Mouse (Mus musculus) myocyte (in vitro differentiated cells): ENCODE results near the gene Ydjc. TPM values are rescaled to one million over a fixed set of nuclear protein-coding genes. Genes with fewer than 3 reads are reported as not detected.

Source experiments
- H3K27me3 ChIP-seq: one replicate; pipeline ENCODE4 v1.6.1; 2011; ENCODE audit not compliant: control insufficient read depth, insufficient read depth, insufficient read length
- H3K36me3 ChIP-seq: one replicate; pipeline ENCODE4 v1.6.1; 2011; ENCODE audit not compliant: control insufficient read depth, insufficient read depth
- H3K4me2 ChIP-seq: one replicate; pipeline ENCODE4 v1.6.1; 2011; ENCODE audit warnings: low read depth, control low read depth
- H3K4me3 ChIP-seq: one replicate; pipeline ENCODE4 v1.5.1; 2011; ENCODE audit warnings: mild to moderate bottlenecking, control low read depth, moderate library complexity
- H3K79me2 ChIP-seq: one replicate; pipeline ENCODE4 v1.6.1; 2011; ENCODE audit not compliant: control insufficient read depth, insufficient read depth
- H3ac ChIP-seq: one replicate; pipeline ENCODE4 v1.6.1; 2011; ENCODE audit not compliant: control insufficient read depth, insufficient read length
- CEBPB ChIP-seq: IDR thresholded peaks from 2 replicates; pipeline ENCODE4 v1.6.1; 2011; ENCODE audit warnings: mild to moderate bottlenecking, moderate library complexity; ENCODE audit not compliant: poor library complexity, insufficient read depth, severe bottlenecking
- E2F4 ChIP-seq: IDR thresholded peaks from one replicate; pipeline ENCODE4 v1.6.1; 2011; ENCODE audit warnings: mild to moderate bottlenecking, control low read depth, moderate library complexity; ENCODE audit not compliant: insufficient read depth
- MAX ChIP-seq: IDR thresholded peaks from one replicate; pipeline ENCODE4 v1.6.1; 2011; ENCODE audit warnings: low read depth, mild to moderate bottlenecking, control low read depth
- MYOD1 ChIP-seq, 3 experiments: IDR thresholded peaks; one replicate each; pipeline ENCODE4 v1.6.1; 2011; ENCODE audit warnings: control low read depth in 2 of 3, low read depth in 2 of 3, mild to moderate bottlenecking in 2 of 3, moderate library complexity in 1 of 3; ENCODE audit not compliant: insufficient read length in 2 of 3, control insufficient read depth in 1 of 3
- MYOG ChIP-seq, 3 experiments: IDR thresholded peaks; one replicate each; pipeline ENCODE4 v1.6.1; 2011; ENCODE audit warnings: control low read depth in 2 of 3, low read depth in 2 of 3, mild to moderate bottlenecking in 2 of 3; ENCODE audit not compliant: insufficient read length in 2 of 3, control insufficient read depth in 1 of 3, insufficient read depth in 1 of 3
- POLR2A ChIP-seq: IDR thresholded peaks from one replicate; pipeline ENCODE4 v1.6.1; 2011; ENCODE audit warnings: low read depth, mild to moderate bottlenecking, control low read depth, moderate library complexity; ENCODE audit not compliant: insufficient read length
- POLR2AphosphoS2 ChIP-seq: IDR thresholded peaks from one replicate; pipeline ENCODE4 v1.6.1; 2011; ENCODE audit warnings: low read depth, control low read depth; ENCODE audit not compliant: insufficient read length
- REST ChIP-seq: IDR thresholded peaks from one replicate; pipeline ENCODE4 v1.6.1; 2011; ENCODE audit warnings: mild to moderate bottlenecking, control low read depth, moderate library complexity; ENCODE audit not compliant: insufficient read depth, insufficient read length
- SRF ChIP-seq: IDR thresholded peaks from one replicate; pipeline ENCODE4 v1.6.1; 2011; ENCODE audit warnings: low read depth; ENCODE audit not compliant: control insufficient read depth, insufficient read length
- TCF12 ChIP-seq: IDR thresholded peaks from one replicate; pipeline ENCODE4 v1.6.1; 2011; ENCODE audit warnings: mild to moderate bottlenecking, control low read depth; ENCODE audit not compliant: poor library complexity, insufficient read depth, severe bottlenecking
- TCF3 ChIP-seq: IDR thresholded peaks from one replicate; pipeline ENCODE4 v1.6.1; 2011; ENCODE audit warnings: low read depth, control low read depth; ENCODE audit not compliant: insufficient read length
- USF1 ChIP-seq: IDR thresholded peaks from one replicate; pipeline ENCODE4 v1.6.1; 2011; ENCODE audit warnings: low read depth, mild to moderate bottlenecking, control low read depth, moderate library complexity
- polyA plus RNA-seq: library from polyadenylated mRNA; unstranded; fragments of >200 nt; fragmentation: generic; extraction: Trizol; gene quantifications from one replicate; pipeline ENCODE4 v1.2.1, GENCODE M21; 2012; ENCODE audit warnings: missing spikeins

The Ydjc gene
- polyA plus RNA-seq, 1 experiment = 8.2 TPM

- Histone ChIP-seq H3K36me3 (peaks cover 28% of the 10 kb centered on the region), H3K27me3 (no peaks in the 10 kb centered on the region)
These were observed 31.3 kb downstream of the Ydjc start for GRCm38 (mm10) chr16:17175765-17176164.

GRCm38 (mm10) chr16:17177623-17178170 is 33.3 kb downstream of the Ydjc start:
- H3K36me3 ChIP-seq = peaks cover 28% of the 10 kb centered on the region
- no peaks in the 10 kb centered on the region for H3K27me3 ChIP-seq
- no peak overlapping the region for H3ac ChIP-seq
- no peak for TF ChIP-seq MYOG (IDR thresholded peaks at IDR 0.05; ENCODE audit: control insufficient read depth in 1 of 3, insufficient read depth in 1 of 3, insufficient read length in 2 of 3, low read depth in 2 of 3)
- TF ChIP-seq POLR2AphosphoS2 = no peak
- no peak for TF ChIP-seq MYOD1 (IDR thresholded peaks at IDR 0.05; ENCODE audit: control insufficient read depth in 1 of 3, insufficient read length in 2 of 3, low read depth in 2 of 3)
- no peak for TF ChIP-seq POLR2A
- TF ChIP-seq SRF = no peak
- no peak for TF ChIP-seq E2F4
- TF ChIP-seq CEBPB = no peak
- no peak for TF ChIP-seq REST
- TF ChIP-seq MAX = no peak
- no peak for TF ChIP-seq TCF3
- TF ChIP-seq USF1 = no peak
- TF ChIP-seq TCF12 = no peak
- H3K4me2 ChIP-seq = no peak overlapping the region
- no peak overlapping the region for H3K4me3 ChIP-seq
- peaks cover 93% of the 10 kb centered on the region for H3K79me2 ChIP-seq

More at GRCm38 (mm10) chr16:17175765-17176164, 31.3 kb downstream of the Ydjc start:
- H3K4me3 ChIP-seq = no peak overlapping the region
- H3ac ChIP-seq = no peak overlapping the region
- no peak overlapping the region for H3K4me2 ChIP-seq
- peaks cover 89% of the 10 kb centered on the region for H3K79me2 ChIP-seq
- no peak for TF ChIP-seq POLR2AphosphoS2

DNA sequence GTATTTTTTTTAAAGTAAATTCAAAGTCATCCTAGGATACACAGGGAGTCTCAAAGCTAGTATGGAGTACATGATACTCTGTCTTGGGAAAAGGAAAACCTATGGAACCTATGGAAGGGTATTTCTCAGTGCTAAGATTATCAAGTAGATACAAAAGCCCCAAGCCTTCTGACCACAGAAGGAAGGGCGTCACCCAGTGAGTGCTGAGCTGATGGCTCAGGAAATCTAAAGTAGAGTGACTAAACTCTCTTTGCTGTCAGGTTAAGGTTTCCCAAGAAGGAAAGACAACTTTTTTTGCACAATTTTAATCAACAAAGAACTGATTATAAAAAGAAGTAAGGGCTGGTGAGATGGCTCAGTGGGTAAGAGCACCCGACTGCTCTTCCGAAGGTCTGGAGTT is 35.3 kb downstream of the Ydjc start:
- TF ChIP-seq SRF (no peak), TCF3 (no peak), MAX (no peak), MYOD1 (IDR thresholded peaks at IDR 0.05; ENCODE audit: control insufficient read depth in 1 of 3, insufficient read length in 2 of 3, low read depth in 2 of 3) (no peak), MYOG (IDR thresholded peaks at IDR 0.05; ENCODE audit: control insufficient read depth in 1 of 3, insufficient read depth in 1 of 3, insufficient read length in 2 of 3, low read depth in 2 of 3) (no peak), POLR2A (no peak), E2F4 (no peak), POLR2AphosphoS2 (no peak), TCF12 (no peak), REST (no peak), CEBPB (no peak), USF1 (no peak)
- Histone ChIP-seq H3K79me2 (peaks cover 91% of the 10 kb centered on the region), H3ac (no peak overlapping the region), H3K4me3 (no peak overlapping the region), H3K4me2 (no peak overlapping the region), H3K36me3 (peaks cover 15% of the 10 kb centered on the region), H3K27me3 (no peaks in the 10 kb centered on the region)

DNA sequence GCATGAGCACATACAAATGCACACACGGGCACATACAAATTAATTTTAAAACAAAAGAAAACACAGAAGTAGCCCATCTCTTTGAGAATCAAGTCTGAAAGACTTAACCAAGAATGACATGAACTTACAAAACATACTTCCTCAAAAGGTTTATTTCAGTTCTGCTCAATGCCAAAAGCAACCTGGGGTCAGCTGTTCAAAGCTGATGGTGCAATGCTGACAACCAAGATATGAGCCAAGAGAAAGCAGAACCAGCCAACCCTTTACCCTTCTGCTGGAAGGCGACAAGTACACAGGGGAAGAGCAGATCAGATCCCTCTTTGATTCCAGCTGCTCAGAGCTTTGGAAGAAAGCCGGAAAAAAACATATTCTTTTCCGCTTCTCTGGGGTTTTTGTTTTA is 37.0 kb downstream of the Ydjc start:
- H3K4me2 ChIP-seq = no peak overlapping the region
- H3ac ChIP-seq = no peak overlapping the region
- peaks cover 17% of the 10 kb centered on the region for H3K36me3 ChIP-seq
- no peaks in the 10 kb centered on the region for H3K27me3 ChIP-seq
- no peak for TF ChIP-seq E2F4
- no peak for TF ChIP-seq POLR2AphosphoS2
- TF ChIP-seq SRF = no peak
- no peak for TF ChIP-seq TCF12
- TF ChIP-seq MYOG (IDR thresholded peaks at IDR 0.05; ENCODE audit: control insufficient read depth in 1 of 3, insufficient read depth in 1 of 3, insufficient read length in 2 of 3, low read depth in 2 of 3) = no peak
- TF ChIP-seq POLR2A = no peak
- no peak for TF ChIP-seq TCF3
- no peak for TF ChIP-seq CEBPB
- no peak for TF ChIP-seq MAX
- no peak for TF ChIP-seq MYOD1 (IDR thresholded peaks at IDR 0.05; ENCODE audit: control insufficient read depth in 1 of 3, insufficient read length in 2 of 3, low read depth in 2 of 3)
- no peak for TF ChIP-seq REST
- TF ChIP-seq USF1 = no peak
- no peak overlapping the region for H3K4me3 ChIP-seq
- H3K79me2 ChIP-seq = peaks cover 97% of the 10 kb centered on the region

- TF ChIP-seq MYOG (IDR thresholded peaks at IDR 0.05; ENCODE audit: control insufficient read depth in 1 of 3, insufficient read depth in 1 of 3, insufficient read length in 2 of 3, low read depth in 2 of 3) (no peak), TCF12 (no peak), USF1 (no peak), MAX (no peak), POLR2A (no peak)
- no peak overlapping the region for H3K4me3 ChIP-seq
These were observed 37.7 kb downstream of the Ydjc start for GRCm38 (mm10) chr16:17182136-17182535.

More at GRCm38 (mm10) chr16:17182136-17182535, 37.7 kb downstream of the Ydjc start:
- H3ac ChIP-seq = no peak overlapping the region
- H3K79me2 ChIP-seq = peaks cover 97% of the 10 kb centered on the region
- no peaks in the 10 kb centered on the region for H3K27me3 ChIP-seq
- no peak overlapping the region for H3K4me2 ChIP-seq
- peaks cover 20% of the 10 kb centered on the region for H3K36me3 ChIP-seq
